Mouse (Mus musculus) layer of hippocampus, postnatal 10 days (tissue): ENCODE results near the gene Lrrc74a. TPM values are rescaled to one million over a fixed set of nuclear protein-coding genes. Genes with fewer than 3 reads are reported as not detected.

Experiments used
- DNase-seq, 2 experiments: peaks; one replicate each; pipeline ENCODE4 v3.0.0; 2021; ENCODE audit warnings: low spot score in 2 of 2
- total RNA-seq, 2 experiments: library from RNA; stranded (reverse); gene quantifications; 2 replicates each; pipeline ENCODE4 v1.2.3; 2021

Gene Lrrc74a
- total RNA-seq, 2 experiments from 2014 or later, result not detected

- DNase-seq, result no peak
Observed at GRCm38 (mm10) chr12:86716962-86717361, 17.2 kb upstream of the Lrrc74a start.

GRCm38 (mm10) chr12:86719961-86720639 is 14.1 kb upstream of the Lrrc74a start:
- DNase-seq, result no peak

- DNase-seq, result no peak
Observed at GRCm38 (mm10) chr12:86721453-86721852, 12.7 kb upstream of the Lrrc74a start.

- no peak for DNase-seq
Observed at GRCm38 (mm10) chr12:86724300-86724699, 9.9 kb upstream of the Lrrc74a start.

GRCm38 (mm10) chr12:86725706-86726105 is 8.5 kb upstream of the Lrrc74a start:
- DNase-seq, result no peak

GRCm38 (mm10) chr12:86726120-86726640 is 8.0 kb upstream of the Lrrc74a start, which contains the start of gene Angel1:
Angel1 (minus strand) TSS chr12:86726460.
- peak; percentile 96 to 97 for DNase-seq

- no peak for DNase-seq
Observed at GRCm38 (mm10) chr12:86761036-86761435, 26.9 kb downstream of the Lrrc74a start.

GRCm38 (mm10) chr12:86764060-86764459 is 29.9 kb downstream of the Lrrc74a start:
- no peak for DNase-seq

GRCm38 (mm10) chr12:86766467-86766866 is 32.3 kb downstream of the Lrrc74a start:
- DNase-seq, result no peak

- DNase-seq, result peak; percentile 60 to 76
Observed at GRCm38 (mm10) chr12:86767868-86768631, 33.9 kb downstream of the Lrrc74a start.

- DNase-seq, result peak; percentile 93 to 94
Observed at GRCm38 (mm10) chr12:86768986-86769580, 34.9 kb downstream of the Lrrc74a start.

GRCm38 (mm10) chr12:86769819-86770218 is 35.6 kb downstream of the Lrrc74a start:
- DNase-seq, result no peak

GRCm38 (mm10) chr12:86770261-86770670 is 36.1 kb downstream of the Lrrc74a start:
- peak in 1 of 2 experiments; percentile 57 for DNase-seq

- DNase-seq, result no peak
Observed at GRCm38 (mm10) chr12:86770927-86771326, 36.8 kb downstream of the Lrrc74a start.

- DNase-seq, result peak; percentile 97
Observed at GRCm38 (mm10) chr12:86771823-86772427, 37.8 kb downstream of the Lrrc74a start.

- DNase-seq, result no peak
Observed at GRCm38 (mm10) chr12:86772551-86772950, 38.4 kb downstream of the Lrrc74a start.

- DNase-seq, result no peak
Observed at GRCm38 (mm10) chr12:86775561-86776280, 41.6 kb downstream of the Lrrc74a start.

- DNase-seq, result no peak
Observed at GRCm38 (mm10) chr12:86776341-86776860, 42.2 kb downstream of the Lrrc74a start.

GRCm38 (mm10) chr12:86778531-86778930 is 44.4 kb downstream of the Lrrc74a start:
- DNase-seq, result no peak

GRCm38 (mm10) chr12:86779206-86779989 is 45.2 kb downstream of the Lrrc74a start:
- no peak for DNase-seq
